Comparison of ENCODE assay signal across 10 mouse cellular contexts in genomic region chr8:4511429-4512115, GRCm38 (mm10). TPM values are rescaled to one million over a fixed set of nuclear protein-coding genes. Genes with fewer than 3 reads are reported as not detected.
DNase-seq lines count a peak whose midpoint lies in the region; ATAC-seq and TF ChIP-seq lines count a peak whose summit lies in the region.
"Had no signal": no experiment of that assay in that cellular context is flagged by ENCODE, and none has a peak within 500 bp of the region (broad histone marks: within the 10 kb centered on the region; RNA-seq: fewer than 3 reads in every experiment).

No protein-coding gene starts in this region.

- H3K4me1 ChIP-seq in heart, embryonic 15.5 days (replicated peaks) = peaks cover 73% of the 10 kb centered on the region
- peaks cover 19% of the 10 kb centered on the region for H3K4me1 ChIP-seq in lung, embryonic 16.5 days (replicated peaks; ENCODE audit: control insufficient read depth, insufficient read depth, low read length)
- peaks cover 70% of the 10 kb centered on the region for H3K4me1 ChIP-seq in heart, postnatal 0 days (ENCODE audit: control insufficient read depth, insufficient read depth)
- peaks cover 24% of the 10 kb centered on the region for H3K4me1 ChIP-seq in stomach, embryonic 16.5 days (ENCODE audit: control insufficient read depth, insufficient read depth, low read length)

- no peaks in the 10 kb centered on the region for H3K9me3 ChIP-seq in heart, embryonic 15.5 days (replicated peaks)
- no peaks in the 10 kb centered on the region for H3K9me3 ChIP-seq in lung, embryonic 16.5 days (ENCODE audit: control insufficient read depth, low read length)
- H3K9me3 ChIP-seq in heart, postnatal 0 days (replicated peaks; ENCODE audit: control insufficient read depth, low read length) = no peaks in the 10 kb centered on the region
- H3K9me3 ChIP-seq in stomach, embryonic 16.5 days (replicated peaks; ENCODE audit: control insufficient read depth, low read length) = no peaks in the 10 kb centered on the region

- H3K36me3 ChIP-seq in heart, embryonic 15.5 days = peaks cover 3% of the 10 kb centered on the region; the same call in 1 of the 2 replicates
- no peaks in the 10 kb centered on the region; the same call in 1 of the 2 replicates for H3K36me3 ChIP-seq in lung, embryonic 16.5 days (ENCODE audit: control insufficient read depth, insufficient read depth, low read length)
- H3K36me3 ChIP-seq in heart, postnatal 0 days (replicated peaks; ENCODE audit: control insufficient read depth, insufficient read depth, low read length) = peaks cover 6% of the 10 kb centered on the region; the same call in 1 of the 2 replicates
- no peaks in the 10 kb centered on the region for H3K36me3 ChIP-seq in stomach, embryonic 16.5 days (ENCODE audit: control insufficient read depth, insufficient read depth, low read length)

- TF ChIP-seq CTCF in heart, postnatal 0 days (IDR thresholded peaks at IDR 0.05; ENCODE audit: low read depth) = no peak

- H3K9ac ChIP-seq in heart, embryonic 15.5 days = peak overlapping the region; percentile 8; the same call in 1 of the 2 replicates
- peak overlapping the region; percentile 29; the same call in 1 of the 2 replicates for H3K9ac ChIP-seq in lung, embryonic 16.5 days (ENCODE audit: low read length)
- H3K9ac ChIP-seq in heart, postnatal 0 days (replicated peaks; ENCODE audit: low read depth, low read length) = no peak overlapping the region; the same call in 1 of the 2 replicates
- peak overlapping the region; percentile 46; the same call in 1 of the 2 replicates for H3K9ac ChIP-seq in stomach, embryonic 16.5 days (ENCODE audit: low read length)

- no peak for DNase-seq in heart, adult 8-10 months (ENCODE audit: low spot score)
- no peak for DNase-seq in lung, adult 18-20 months
- peak; percentile 47 for DNase-seq in heart, postnatal 0 days (ENCODE audit: low spot score)
- no peak for DNase-seq in MN1 (ENCODE audit: low spot score)
- DNase-seq in adrenal gland, adult (ENCODE audit: inconsistent age in 2 of 2, low spot score in 1 of 2) = no peak
- DNase-seq: lung, adult 2 months; right cerebral cortex, adult 18-20 months had no signal

- TF ChIP-seq EP300 in heart, postnatal 0 days (IDR thresholded peaks at IDR 0.05; ENCODE audit: low read depth) = no peak

- ATAC-seq in heart, embryonic 15.5 days (replicated peaks; ENCODE audit: insufficient number of reproducible peaks, insufficient read depth, low FRiP score, low read depth) = peak; percentile 45
- ATAC-seq in lung, embryonic 16.5 days (ENCODE audit: low read depth) = peak; percentile 59
- no peak for ATAC-seq in heart, postnatal 0 days (ENCODE audit: insufficient read depth, low read depth)
- ATAC-seq in stomach, embryonic 16.5 days (ENCODE audit: insufficient read depth, low FRiP score) = peak; percentile 70

- H3K27ac ChIP-seq in heart, embryonic 15.5 days = peak overlapping the region; percentile 95
- peak overlapping the region; percentile 94 for H3K27ac ChIP-seq in lung, embryonic 16.5 days (ENCODE audit: low read length)
- H3K27ac ChIP-seq in heart, postnatal 0 days (ENCODE audit: low read depth) = peak overlapping the region; percentile 96
- H3K27ac ChIP-seq in stomach, embryonic 16.5 days (ENCODE audit: low read length) = peak overlapping the region; percentile 94

- no peaks in the 10 kb centered on the region for H3K27me3 ChIP-seq in heart, embryonic 15.5 days
- no peaks in the 10 kb centered on the region for H3K27me3 ChIP-seq in lung, embryonic 16.5 days (ENCODE audit: control insufficient read depth, insufficient read depth, low read depth, low read length)
- no peaks in the 10 kb centered on the region for H3K27me3 ChIP-seq in heart, postnatal 0 days (ENCODE audit: control insufficient read depth, insufficient read depth, low read length)
- H3K27me3 ChIP-seq in stomach, embryonic 16.5 days (ENCODE audit: control insufficient read depth, insufficient read depth, low read length) = no peaks in the 10 kb centered on the region

- WGBS in heart, embryonic 15.5 days = 7% methylated on average over 2 of the region's 2 CpGs
- 6% methylated on average over 2 of the region's 2 CpGs for WGBS in lung, embryonic 16.5 days
- WGBS in heart, postnatal 0 days = 2% methylated on average over 2 of the region's 2 CpGs
- 4% methylated on average over 2 of the region's 2 CpGs for WGBS in stomach, embryonic 16.5 days

- H3K4me3 ChIP-seq in heart, embryonic 15.5 days = no peak overlapping the region
- no peak overlapping the region for H3K4me3 ChIP-seq in lung, embryonic 16.5 days (ENCODE audit: low read length)
- no peak overlapping the region for H3K4me3 ChIP-seq in heart, postnatal 0 days (ENCODE audit: low read depth, low read length)
- H3K4me3 ChIP-seq in stomach, embryonic 16.5 days (replicated peaks; ENCODE audit: low read length) = peak overlapping the region; percentile 14; the same call in 1 of the 2 replicates

- H3K4me2 ChIP-seq in heart, embryonic 15.5 days = peak overlapping the region; percentile 48
- H3K4me2 ChIP-seq in lung, embryonic 16.5 days (ENCODE audit: low read depth, low read length) = peak overlapping the region; percentile 19
- peak overlapping the region; percentile 45 for H3K4me2 ChIP-seq in heart, postnatal 0 days (ENCODE audit: low read depth, low read length)
- peak overlapping the region; percentile 38 for H3K4me2 ChIP-seq in stomach, embryonic 16.5 days (ENCODE audit: low read depth, low read length)

RNA-seq across cellular contexts. Expression of gene Cers4, which starts 18.7 kb away (rescaled TPM):
- polyA plus RNA-seq in heart, embryonic 15.5 days (2015; fragmentation: Nextera tagmentation; extraction: Ambion mirVana) = 37.1 and 41.8 TPM in 2 replicates
- 10 to 100 TPM; 20.7 to 46.5 (median 31.2) TPM for total RNA-seq in heart, adult 8-10 months (2022)
- 30.2 and 31.0 TPM in 2 replicates for polyA plus RNA-seq in lung, embryonic 16.5 days (2015; fragmentation: Nextera tagmentation; extraction: Ambion mirVana)
- 75.9 and 78.8 TPM in 2 replicates for total RNA-seq in heart, postnatal 0 days (2014; rRNA removed; ENCODE audit: low replicate concordance)
- polyA plus RNA-seq in heart, postnatal 0 days (2015; fragmentation: Nextera tagmentation; extraction: Ambion mirVana) = 60.4 and 62.5 TPM in 2 replicates
- 32.1 and 33.7 TPM in 2 replicates for polyA plus RNA-seq in stomach, embryonic 16.5 days (2015; fragmentation: Nextera tagmentation; extraction: Ambion mirVana)
